Mouse (Mus musculus) c-Kit-positive CD71-negative TER-119-negative erythroid progenitor cells, embryonic 14.5 days (primary cell): ENCODE measurements at regions not wholly inside any gene's neighbourhood (a gene's known extent, or its start where the extent isn't known, plus 50 kb on each side); places are given as distances from the start of the nearest gene placed in this dataset.
"Not testable (repeated sequence)": the region's sequence is repeated elsewhere in the genome, so short reads cannot be mapped to it uniquely, and the experiment has no call there.

Experiments used
- DNase-seq: peaks from one replicate; pipeline ENCODE4 v3.0.0-alpha.2; 2013; ENCODE audit warnings: low read depth

DNA sequence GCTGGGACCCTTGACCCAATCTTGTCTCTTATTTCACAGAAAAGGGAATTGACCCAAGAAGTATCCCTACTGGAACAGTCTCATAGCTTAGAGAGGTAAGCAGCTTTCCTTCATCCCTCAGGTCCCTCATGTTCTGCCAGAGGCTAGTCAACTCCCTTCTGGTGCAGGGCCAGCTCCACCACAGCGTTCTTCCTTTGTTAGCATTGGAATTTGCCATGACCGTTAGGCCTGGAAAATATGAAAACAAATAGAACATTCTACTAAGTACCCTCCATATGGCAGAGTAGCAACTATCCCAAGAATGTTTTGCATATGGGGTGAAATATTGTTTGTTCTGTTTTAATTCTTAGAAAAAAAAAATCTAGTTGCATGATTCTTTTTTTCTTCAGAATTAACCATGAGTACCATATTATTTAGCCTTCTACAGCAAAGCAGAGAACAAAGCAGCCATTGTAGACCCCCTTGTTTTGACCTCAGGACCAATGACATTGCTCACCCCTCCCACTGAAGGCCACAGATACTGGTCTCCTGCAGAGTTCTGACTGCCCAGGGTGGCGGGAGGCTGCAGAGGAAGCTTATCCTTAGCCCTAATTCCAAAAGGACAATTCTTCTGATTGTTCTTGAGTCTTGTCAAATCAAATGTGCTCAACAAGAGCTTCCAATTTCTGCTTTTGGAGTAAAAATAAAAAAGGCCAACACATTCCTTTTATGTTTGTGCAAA, 78.1 kb upstream of the Ehbp1 start:
- no peak for DNase-seq

DNA sequence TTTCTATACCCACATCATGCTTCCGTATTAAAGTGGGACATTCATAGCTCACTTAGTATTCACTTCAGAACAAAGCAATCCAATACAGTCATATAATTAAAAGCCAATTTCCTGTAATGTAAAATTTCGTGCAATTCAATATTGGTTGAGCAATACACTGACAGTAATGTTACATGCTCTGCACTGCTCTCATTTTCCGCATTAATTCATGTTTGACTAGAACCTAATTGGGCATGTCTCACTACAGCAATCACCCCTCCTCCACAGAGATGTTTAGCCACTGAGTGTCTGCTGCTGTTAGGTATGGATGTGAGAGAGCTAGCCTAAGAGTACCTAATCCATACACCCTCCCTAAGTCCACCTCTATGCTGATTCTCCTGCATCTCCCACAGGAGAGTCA, 79.7 kb upstream of the Ehbp1 start:
- no peak for DNase-seq

DNA sequence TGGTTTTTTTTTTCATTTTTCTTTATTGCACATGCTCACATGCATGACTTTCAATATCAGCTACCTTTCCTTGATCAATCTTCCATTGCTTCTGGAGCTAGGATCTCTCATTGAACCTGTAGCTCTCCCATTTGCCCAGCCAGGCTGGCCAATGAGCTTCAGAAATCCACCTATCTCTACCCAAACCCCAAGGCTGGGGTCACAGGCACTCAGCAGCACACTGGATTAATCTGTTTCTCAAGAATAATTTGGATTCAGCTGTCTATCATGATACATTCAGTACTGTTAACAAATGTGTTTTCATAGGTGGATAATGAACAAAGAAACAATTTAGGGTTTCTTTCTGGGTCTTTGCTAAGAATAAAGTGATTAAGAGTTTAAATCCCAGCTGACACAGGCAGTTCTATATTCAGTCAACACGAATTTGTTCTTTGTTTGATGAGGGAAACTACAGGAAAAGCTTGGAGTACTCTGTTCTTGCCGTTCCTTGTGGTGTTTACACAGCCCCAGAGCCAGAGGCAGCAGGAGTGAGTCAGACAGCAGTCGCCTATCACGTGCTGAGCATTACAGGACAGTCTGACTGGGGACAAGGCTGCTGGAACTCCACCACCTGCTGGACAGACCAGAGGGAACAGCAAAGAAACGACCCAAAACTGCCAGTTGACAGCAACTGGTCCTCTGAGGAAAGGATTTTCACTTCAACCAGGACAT, 74.6 kb upstream of the Tmem17 start:
- DNase-seq: peak; percentile 4

DNA sequence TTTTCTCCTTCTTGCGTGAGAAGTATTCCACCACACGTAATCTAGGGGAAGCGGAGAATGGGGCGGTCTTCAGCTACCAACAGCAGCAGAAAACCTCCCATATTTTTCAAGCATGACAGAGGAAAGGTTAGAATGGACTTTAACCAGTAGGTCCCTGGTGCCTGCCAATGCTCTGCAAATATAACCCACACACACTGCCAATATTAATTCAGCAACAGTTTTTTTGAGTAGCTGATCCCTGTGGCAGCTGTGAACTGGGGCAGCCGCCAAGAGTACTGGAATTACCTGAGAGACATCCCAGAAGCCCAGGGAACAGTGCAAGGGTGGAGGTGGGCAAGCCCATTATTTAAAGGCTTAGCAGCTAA, 74.1 kb upstream of the Tmem17 start:
- no peak for DNase-seq

DNA sequence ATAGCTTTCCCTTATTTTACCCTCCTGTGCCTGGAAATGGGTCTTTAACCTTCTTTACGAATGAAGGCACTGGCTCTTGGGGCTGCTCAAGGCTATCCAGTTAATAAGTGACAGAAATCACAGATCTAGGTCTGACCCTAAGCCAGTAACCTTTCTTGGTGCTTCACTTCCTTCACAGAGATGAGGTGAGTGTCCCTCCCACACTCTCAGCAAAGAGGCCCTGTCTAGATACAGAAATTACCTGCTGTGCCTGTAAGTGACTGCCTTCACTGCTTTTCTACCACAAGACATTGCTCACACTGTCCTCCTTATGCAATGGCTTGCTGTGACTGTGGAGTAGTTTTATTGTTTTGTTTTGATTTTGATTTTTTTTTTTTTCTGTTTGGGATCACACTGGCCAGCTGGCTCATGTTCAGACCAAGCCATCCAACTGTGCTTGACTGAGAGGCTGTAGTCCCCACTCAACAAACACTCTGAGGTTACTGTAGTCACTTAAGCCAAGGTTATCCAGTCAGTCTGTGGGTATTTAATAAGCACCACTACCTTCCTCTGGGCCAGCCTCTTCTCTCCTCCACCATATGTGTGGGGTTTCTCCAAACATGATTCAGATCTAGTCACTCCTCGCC, 73.3 kb upstream of the Tmem17 start:
- no peak for DNase-seq

DNA sequence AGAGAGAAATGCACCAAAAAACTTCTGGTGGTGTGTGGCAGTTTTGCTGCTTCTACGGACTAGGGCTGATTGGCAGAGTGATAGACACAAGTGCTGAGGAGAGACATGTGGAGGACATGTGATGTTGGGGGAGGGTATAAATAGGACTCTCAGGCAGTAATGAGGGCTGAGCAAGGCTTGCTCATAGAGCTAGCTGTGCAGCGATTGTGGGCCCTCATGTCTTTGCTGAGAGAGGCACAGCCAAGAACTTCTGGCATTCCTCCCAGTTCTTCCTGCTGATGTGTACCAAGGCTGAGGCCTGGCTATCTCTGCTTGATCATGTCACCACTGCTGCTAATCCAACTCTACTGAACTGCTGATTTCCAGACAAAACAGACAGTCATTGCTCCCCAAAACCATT, 71.4 kb upstream of the Tmem17 start:
- no peak for DNase-seq

DNA sequence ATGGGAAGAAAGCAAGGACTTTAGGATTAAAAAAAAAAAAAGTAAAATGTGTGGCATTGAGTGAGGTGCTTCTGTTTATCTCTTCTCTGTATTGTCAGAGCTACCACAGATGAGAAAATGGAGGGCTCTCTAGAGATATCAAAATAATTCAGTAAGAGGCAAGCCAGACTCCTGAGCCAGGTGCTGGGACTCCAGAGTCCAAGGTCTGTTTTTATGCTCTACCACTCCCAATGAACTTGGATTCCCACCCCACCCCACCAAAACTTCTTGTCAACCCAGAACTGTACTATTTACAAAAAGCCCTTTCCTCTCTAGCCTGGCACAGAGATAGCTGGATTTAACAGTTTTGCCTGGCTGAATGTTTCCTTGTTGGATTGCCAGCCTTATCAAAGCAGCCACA, 58.7 kb upstream of the Tmem17 start:
- DNase-seq: no peak

DNA sequence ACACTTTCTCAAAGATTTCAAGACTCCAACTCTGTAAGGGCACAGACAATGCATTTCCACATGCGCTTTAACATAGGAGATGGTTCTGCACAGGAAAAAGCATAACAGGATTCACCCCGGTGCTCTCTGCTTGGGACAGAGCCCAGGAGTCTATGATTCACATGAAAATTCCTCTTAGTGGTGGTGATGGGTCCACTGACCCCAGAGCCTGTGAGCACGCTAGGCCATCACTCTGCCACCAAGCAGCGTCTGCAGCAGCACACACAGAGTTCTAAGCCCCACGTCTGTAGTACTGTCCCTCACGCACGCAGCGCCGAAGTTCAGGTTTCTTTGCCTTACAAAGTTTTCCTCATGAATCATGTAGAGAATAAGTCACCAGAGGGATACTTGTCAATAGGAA, 55.6 kb upstream of the Tmem17 start:
- no peak for DNase-seq

DNA sequence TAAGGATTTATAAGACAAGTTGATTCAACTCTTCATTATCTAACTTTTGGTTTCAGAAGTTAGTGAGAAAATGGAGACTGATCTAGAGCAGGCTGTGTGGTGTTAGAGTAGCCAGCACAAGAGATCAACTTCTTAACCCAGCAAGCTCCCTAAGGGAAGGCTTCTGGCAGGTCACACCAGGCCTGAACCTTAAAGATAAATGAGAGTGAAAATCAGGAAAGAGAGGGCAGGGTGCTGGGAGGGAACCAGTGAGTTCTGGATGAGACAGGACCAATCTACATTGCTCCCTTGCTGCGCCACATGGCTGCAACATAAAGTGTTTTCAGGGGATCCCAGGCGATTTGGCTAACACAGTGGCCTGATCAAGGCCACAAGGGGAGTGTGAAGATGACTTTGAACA, 54.7 kb upstream of the Tmem17 start:
- DNase-seq: no peak

DNA sequence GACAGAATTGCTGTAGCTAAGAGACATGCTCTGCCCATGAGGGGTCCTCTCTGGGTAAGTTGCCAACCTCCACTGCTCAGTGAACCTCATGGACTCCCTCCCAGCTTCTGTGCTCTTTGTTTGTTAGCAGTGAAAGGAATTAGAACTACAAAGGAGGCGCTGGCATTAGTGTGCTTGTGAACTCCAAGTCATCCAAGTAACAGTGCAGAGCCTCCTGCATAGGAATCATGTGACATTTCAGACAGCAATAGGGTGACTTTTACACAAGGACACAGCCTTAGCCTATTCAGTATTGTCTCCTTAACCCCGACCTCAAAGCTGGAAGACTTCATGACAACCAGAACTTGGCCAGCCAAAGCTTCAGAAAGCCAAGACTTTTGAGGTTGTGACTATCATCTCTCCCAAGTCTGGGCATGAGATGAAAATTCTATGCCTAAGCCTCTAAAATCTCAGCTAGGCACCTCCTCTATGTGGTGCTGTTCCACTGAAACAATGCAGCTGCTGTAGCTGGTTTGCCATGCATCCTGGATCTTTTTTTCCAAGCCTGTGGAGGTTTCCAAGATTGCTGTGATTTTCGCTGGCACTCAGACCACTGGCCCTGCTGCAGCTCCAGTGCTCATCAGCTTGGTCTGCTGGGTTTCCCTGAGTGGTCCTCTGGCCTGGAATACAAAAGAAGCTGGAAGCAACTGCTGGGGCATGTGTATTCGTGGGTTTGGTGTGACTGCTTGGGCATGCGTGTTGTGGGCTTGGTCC, 52.8 kb upstream of the Tmem17 start:
- no peak for DNase-seq

DNA sequence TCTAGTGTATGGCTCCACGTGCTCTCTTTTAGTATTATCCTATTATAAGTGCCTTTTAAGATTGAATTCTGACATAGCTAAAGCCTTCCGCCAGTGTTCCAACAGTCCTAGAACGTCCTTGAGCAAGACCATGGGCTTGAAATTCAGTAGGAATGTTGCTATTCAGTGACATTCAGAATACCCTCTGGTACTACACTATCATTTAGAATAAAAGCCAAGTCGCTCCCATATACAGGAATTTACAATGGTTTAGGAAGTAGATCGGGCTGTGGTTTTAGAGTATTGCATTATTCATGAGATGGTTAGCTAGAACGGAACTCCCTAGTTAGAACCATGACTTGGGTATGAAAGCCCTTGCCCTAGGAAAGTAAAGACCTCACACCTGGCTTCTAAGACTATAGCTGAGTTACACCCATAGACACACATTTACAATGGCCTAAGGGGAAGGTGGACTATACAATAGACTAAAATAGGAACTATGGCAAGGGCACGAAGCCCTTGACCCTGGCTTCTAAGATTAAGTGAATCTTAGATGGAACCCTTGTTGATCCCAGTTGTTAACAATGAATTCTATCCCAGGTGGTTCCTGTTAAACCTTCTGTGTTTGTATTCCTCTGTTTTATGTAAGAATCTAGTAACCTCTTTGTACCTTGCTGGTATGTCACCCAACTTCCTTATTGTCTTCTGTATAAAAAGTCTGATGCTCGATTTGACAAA, 50.7 kb upstream of the Tmem17 start:
- DNase-seq: not testable (repeated sequence)
